In the genomic region with DNA sequence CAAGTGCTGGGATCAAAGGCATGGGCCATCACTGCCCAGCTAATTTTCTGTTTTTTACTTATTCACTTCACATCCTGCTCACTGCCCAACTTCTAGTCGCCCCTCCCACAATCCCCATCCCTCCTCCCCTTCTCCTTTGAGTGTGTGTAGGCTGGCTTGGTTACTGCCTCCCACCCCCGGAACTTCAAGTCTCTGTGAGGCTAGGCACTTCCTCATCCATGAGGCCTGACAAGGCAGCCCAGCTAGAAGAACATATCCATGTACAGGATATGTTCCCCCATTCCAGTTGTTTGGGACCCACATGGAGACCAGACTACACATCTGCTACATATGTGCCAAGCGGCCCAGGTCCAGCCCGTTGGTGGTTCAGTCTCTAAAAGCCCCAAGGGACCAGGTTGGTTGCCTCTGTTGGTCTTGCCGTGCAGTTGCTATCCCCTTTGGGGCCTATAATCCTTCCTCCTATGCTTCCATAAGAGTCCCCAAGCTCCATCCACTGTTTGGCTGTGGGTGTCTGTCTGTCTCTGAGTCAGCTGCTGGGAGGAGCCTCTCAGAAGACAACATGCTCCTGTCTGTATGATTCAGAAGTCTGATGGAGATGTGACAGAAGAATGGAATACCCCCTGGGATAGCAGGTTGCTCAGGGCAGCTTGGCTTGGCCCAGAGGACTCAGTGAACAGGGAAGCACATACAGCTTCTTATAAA, we compare ENCODE assay signal across 17 mouse cellular contexts.
DNase-seq lines count a peak whose midpoint lies in the region; ATAC-seq and TF ChIP-seq lines count a peak whose summit lies in the region.
"Had no signal": no experiment of that assay in that cellular context is flagged by ENCODE, and none has a peak within 500 bp of the region (broad histone marks: within the 10 kb centered on the region; RNA-seq: fewer than 3 reads in every experiment).

No protein-coding gene starts in this region.

- no peak for TF ChIP-seq POLR2A in heart, adult 2 months (IDR thresholded peaks at IDR 0.05; ENCODE audit: insufficient read depth, low read depth, low read length)

- 63% methylated on average over 5 of the region's 5 CpGs for WGBS in heart, adult 2 months

- DNase-seq in adrenal gland, postnatal 36 days = peak; percentile 40 to 50
- no peak for DNase-seq in adrenal gland, adult 18-20 months (ENCODE audit: low spot score in 2 of 2)
- DNase-seq in 3T3-L1 (ENCODE audit: low read depth, low spot score) = peak; percentile 50
- no peak for DNase-seq in neural tube, embryonic 10.5 days (ENCODE audit: extremely low spot score, low spot score)
- DNase-seq in heart, adult 2 months = no peak
- no peak for DNase-seq in lung, postnatal 10 days
- DNase-seq: cerebellum, postnatal 14 days; gastrocnemius, postnatal 14 days; liver, embryonic 13.5 days; right cerebral cortex, adult 18-20 months had no signal

- no peak for TF ChIP-seq CTCF in heart, adult 2 months (IDR thresholded peaks at IDR 0.05)

- no peak for TF ChIP-seq EP300 in heart, adult 2 months (IDR thresholded peaks at IDR 0.05; ENCODE audit: insufficient read depth, low read depth, low read length)

- intact Hi-C loops in heart, adult 2 months (cut with DNase I) = no loop called here

- H3K27me3 ChIP-seq in heart, adult 2 months (ENCODE audit: control insufficient read depth, insufficient read depth, low read length) = no peaks in the 10 kb centered on the region
- H3K27me3 ChIP-seq: embryonic facial prominence, embryonic 15.5 days; liver, embryonic 13.5 days; midbrain, embryonic 12.5 days had no signal

- H3K4me3 ChIP-seq in heart, adult 2 months = no peak overlapping the region
- H3K4me3 ChIP-seq: embryonic facial prominence, embryonic 15.5 days; left cerebral cortex, adult 2 months; liver, embryonic 13.5 days; midbrain, embryonic 12.5 days had no signal

- H3K9ac ChIP-seq in heart, adult 2 months (ENCODE audit: low read depth, low read length) = no peak overlapping the region
- H3K9ac ChIP-seq: embryonic facial prominence, embryonic 15.5 days; liver, embryonic 13.5 days; midbrain, embryonic 12.5 days had no signal

- peak; percentile 49 for ATAC-seq in activated CD4-positive, CD25-positive, alpha-beta regulatory T cell, adult 4 months
- peak; percentile 88 for ATAC-seq in megakaryocyte, adult 5-6 weeks (ENCODE audit: poor library complexity, severe bottlenecking)
- ATAC-seq: forebrain, embryonic 14.5 days; hindbrain, postnatal 0 days had no signal

- no peaks in the 10 kb centered on the region for H3K36me3 ChIP-seq in heart, adult 2 months (ENCODE audit: control insufficient read depth, insufficient read depth, low read length)
- H3K36me3 ChIP-seq: embryonic facial prominence, embryonic 15.5 days; liver, embryonic 13.5 days; midbrain, embryonic 12.5 days had no signal

- H3K79me2 ChIP-seq in heart, adult 2 months (replicated peaks; ENCODE audit: control insufficient read depth, insufficient read depth, low read length) = no peaks in the 10 kb centered on the region

- H3K4me1 ChIP-seq in heart, adult 2 months (ENCODE audit: control insufficient read depth, insufficient read depth, low read length) = no peaks in the 10 kb centered on the region
- H3K4me1 ChIP-seq: embryonic facial prominence, embryonic 15.5 days; midbrain, embryonic 12.5 days had no signal

- no peak overlapping the region for H3K27ac ChIP-seq in heart, adult 2 months
- H3K27ac ChIP-seq: embryonic facial prominence, embryonic 15.5 days; hindbrain, postnatal 0 days; left cerebral cortex, adult 2 months; liver, embryonic 13.5 days; midbrain, embryonic 12.5 days had no signal

Comparison
In these comparisons a context has a peak if more than half of its experiments do, and no peak if none do; other contexts are left out.
1. DNase-seq: peak in adrenal gland, postnatal 36 days (2 of 2) and 3T3-L1 (single experiment); none in adrenal gland, adult 18-20 months (0 of 2), neural tube, embryonic 10.5 days (single experiment), heart, adult 2 months (0 of 2) and lung, postnatal 10 days (single experiment).